Mouse (Mus musculus) CD8-positive naive resting alpha-beta T cell, adult 57 days (primary cell): ENCODE measurements around the gene Sit1. TPM values are rescaled to one million over a fixed set of nuclear protein-coding genes. Genes with fewer than 3 reads are reported as not detected.

Experiments used
- total RNA-seq: library from RNA; stranded (reverse); gene quantifications from one replicate; pipeline ENCODE4 v1.2.4, GENCODE M21; 2023

Sit1 gene
- total RNA-seq: 52.7 TPM

GRCm38 (mm10) chr4:43483535-43484091, at the start of gene Sit1:
Gene Sit1, minus strand, starts transcription at chr4:43483734.

GRCm38 (mm10) chr4:43506536-43507185, 23.1 kb upstream of the Sit1 start, which contains the start of gene Car9:
Gene Car9, plus strand, starts transcription at chr4:43506966.

GRCm38 (mm10) chr4:43499407-43500333, 16.1 kb upstream of the Sit1 start, which contains the start of gene Arhgef39:
Gene Arhgef39, minus strand, starts transcription at chr4:43499695.

GRCm38 (mm10) chr4:43492821-43493185, 9.3 kb upstream of the Sit1 start, which contains the start of gene Ccdc107:
Gene Ccdc107, plus strand, starts transcription at chr4:43492900.

GRCm38 (mm10) chr4:43454041-43454836, 29.3 kb downstream of the Sit1 start, which contains the start of gene Cd72:
Gene Cd72, minus strand, starts transcription at chr4:43454628.

GRCm38 (mm10) chr4:43441639-43442038, 41.9 kb downstream of the Sit1 start, which contains the start of gene Tesk1:
Gene Tesk1, plus strand, starts transcription at chr4:43441939.

Other genes with a start within 250 kb of the Sit1 start
- gene Atp8b5, start 216.6 kb downstream of the Sit1 start, total RNA-seq: not detected
- not detected for gene Rusc2, start 101.8 kb downstream of the Sit1 start, total RNA-seq
- not detected for gene Fam166b, start 54.6 kb downstream of the Sit1 start, total RNA-seq
- 39.7 TPM for gene Tesk1, start 41.8 kb downstream of the Sit1 start, total RNA-seq
- 73.2 TPM for gene Cd72, start 29.1 kb downstream of the Sit1 start, total RNA-seq
- 26.8 TPM for gene Ccdc107, start 9.2 kb upstream of the Sit1 start, total RNA-seq
- gene Arhgef39, start 16.0 kb upstream of the Sit1 start, total RNA-seq: not detected
- not detected for gene Car9, start 23.2 kb upstream of the Sit1 start, total RNA-seq
- gene Tpm2, start 40.0 kb upstream of the Sit1 start, total RNA-seq: not detected
- 59.4 TPM for gene Creb3, start 78.6 kb upstream of the Sit1 start, total RNA-seq
- gene Tln1, start 79.0 kb upstream of the Sit1 start, total RNA-seq: 286 TPM
- 54.6 TPM for gene Rgp1, start 95.0 kb upstream of the Sit1 start, total RNA-seq
- gene Gba2, start 95.1 kb upstream of the Sit1 start, total RNA-seq: 29.9 TPM
- gene Msmp, start 100.8 kb upstream of the Sit1 start, total RNA-seq: not detected
- gene Npr2, start 148.2 kb upstream of the Sit1 start, total RNA-seq: 0.24 TPM
- gene Spag8, start 169.9 kb upstream of the Sit1 start, total RNA-seq: not detected
- gene Hint2, start 172.7 kb upstream of the Sit1 start, total RNA-seq: 16.0 TPM
- 2.0 TPM for gene Tmem8b, start 185.2 kb upstream of the Sit1 start, total RNA-seq
- gene Fam221b, start 185.4 kb upstream of the Sit1 start, total RNA-seq: not detected
- not detected for gene Olfr70, start 217.1 kb upstream of the Sit1 start, total RNA-seq
- not detected for gene Olfr71, start 226.5 kb upstream of the Sit1 start, total RNA-seq
- gene Hrct1, start 243.5 kb upstream of the Sit1 start, total RNA-seq: not detected
- not detected for gene Spaar, start 246.3 kb upstream of the Sit1 start, total RNA-seq